Mouse (Mus musculus) cerebral cortex, adult 2 months (tissue): ENCODE measurements around the gene 9130230L23Rik.

Experiments
- WGBS: fragments of 180-500 bp; shearing (Covaris S2); methylation state at CpG from one replicate; pipeline ENCODE4 v1.1.7; 2018; 5-methylcytosine and 5-hydroxymethylcytosine counted together

Gene 9130230L23Rik

GRCm38 (mm10) chr5:65954130-65955080 is 49.7 kb downstream of the 9130230L23Rik start:
- 94% methylated on average over 16 of the region's 16 CpGs for WGBS

DNA sequence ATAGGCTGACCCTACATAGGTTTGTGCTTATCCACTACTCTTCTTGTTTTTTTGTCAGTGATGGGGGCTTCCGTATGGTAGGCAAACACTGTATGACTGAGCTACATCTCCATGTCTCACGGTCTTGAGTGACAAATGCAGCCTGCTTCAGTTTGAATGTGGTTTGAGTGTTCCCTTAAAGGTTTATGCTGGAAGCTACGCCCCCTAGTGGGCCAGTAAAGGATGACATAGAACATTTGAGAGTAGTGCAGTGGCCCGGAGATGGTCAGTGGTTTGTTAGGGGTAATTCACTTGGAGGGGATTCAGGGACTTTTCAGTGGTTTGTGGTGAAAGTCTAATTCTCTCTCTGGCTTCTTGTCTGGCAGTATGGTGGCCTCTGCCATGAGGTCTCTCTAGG is 52.6 kb downstream of the 9130230L23Rik start:
- WGBS = 81% methylated on average over 4 of the region's 4 CpGs

DNA sequence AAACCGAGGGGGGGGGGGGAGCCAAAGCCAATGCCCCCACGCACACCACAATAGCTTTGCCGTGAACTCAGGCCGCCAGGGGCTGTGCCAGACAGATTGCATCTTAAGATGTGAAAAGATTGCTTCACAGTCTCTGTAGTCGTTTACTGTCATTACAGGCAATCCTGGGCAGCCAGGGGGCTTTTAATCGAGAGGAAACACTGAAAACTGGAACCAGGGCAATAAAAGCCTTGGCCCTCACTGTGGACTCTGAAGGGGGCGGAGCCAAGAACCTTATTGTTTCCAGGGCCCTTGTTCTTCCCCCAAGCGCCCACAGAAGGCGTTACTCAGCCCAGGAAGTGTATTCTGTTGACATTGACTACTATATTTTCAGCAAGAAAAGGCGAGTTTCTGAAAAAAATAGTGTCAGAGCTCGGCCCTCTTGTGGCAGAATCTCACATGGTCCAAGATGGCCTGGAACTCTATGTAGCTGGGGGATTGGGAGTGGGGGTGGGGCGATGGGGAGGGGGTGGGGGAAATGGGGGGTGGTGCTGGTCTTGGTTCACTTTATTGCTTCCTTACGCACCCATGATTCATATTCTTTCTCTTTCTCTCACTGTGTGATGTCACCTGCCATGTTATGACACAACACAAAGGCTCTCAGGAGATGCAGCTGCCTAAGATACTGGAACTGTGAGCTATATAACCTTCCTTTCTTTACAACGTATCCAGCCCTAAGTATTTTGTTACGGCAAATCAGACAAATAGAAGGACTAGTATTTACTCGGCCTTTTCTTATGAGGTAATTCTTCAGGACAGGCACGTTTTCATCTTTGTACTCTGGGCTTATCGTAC is 53.2 kb downstream of the 9130230L23Rik start:
- WGBS = 48% methylated on average over 18 of the region's 18 CpGs

GRCm38 (mm10) chr5:65950236-65950635 is 53.8 kb downstream of the 9130230L23Rik start:
- WGBS = 26% methylated on average over 6 of the region's 6 CpGs

- WGBS = 60% methylated on average over 3 of the region's 3 CpGs
Measured at GRCm38 (mm10) chr5:65949822-65950221, 54.3 kb downstream of the 9130230L23Rik start.

- WGBS = 79% methylated on average over 4 of the region's 4 CpGs
Measured at GRCm38 (mm10) chr5:65941145-65941544, 62.9 kb downstream of the 9130230L23Rik start.

DNA sequence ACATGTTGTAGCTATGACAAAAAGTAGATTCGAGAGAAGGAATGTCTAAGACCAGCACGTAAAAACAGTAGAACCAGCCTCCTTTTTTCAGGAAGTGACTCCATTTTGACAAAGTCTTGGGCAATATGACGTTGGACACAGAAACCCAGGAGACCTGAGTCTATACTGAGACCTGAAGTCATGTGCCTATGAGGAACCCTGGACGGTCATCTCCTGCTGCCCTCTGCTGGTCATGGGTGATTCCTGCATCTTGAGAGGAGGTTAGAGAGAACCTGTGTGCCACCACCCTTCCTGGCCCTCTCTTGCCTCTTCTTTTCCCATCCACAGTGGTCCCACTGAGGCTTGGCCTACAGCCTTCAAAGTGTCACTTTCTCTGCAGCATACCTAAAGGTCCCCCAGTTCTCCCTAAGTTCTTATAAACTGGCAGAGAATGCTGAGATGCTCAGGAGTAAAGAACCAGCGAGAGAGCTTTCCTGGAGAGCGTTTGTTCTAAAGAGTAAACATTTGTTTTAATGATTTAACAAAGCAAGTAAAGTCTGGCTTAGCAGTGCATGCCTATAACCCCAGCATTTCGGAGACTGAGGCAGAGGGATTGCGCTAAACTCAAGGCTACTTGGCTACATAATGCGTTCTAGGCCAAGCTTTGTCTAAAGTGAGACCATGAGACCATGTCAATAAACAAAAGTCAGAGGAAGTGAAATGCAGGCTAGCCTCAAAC is 65.9 kb downstream of the 9130230L23Rik start:
- 63% methylated on average over 9 of the region's 9 CpGs for WGBS

GRCm38 (mm10) chr5:65937011-65937726 is 66.9 kb downstream of the 9130230L23Rik start:
- 74% methylated on average over 11 of the region's 11 CpGs for WGBS

- 92% methylated on average over 5 of the region's 5 CpGs for WGBS
Measured at GRCm38 (mm10) chr5:65934783-65935182, 69.3 kb downstream of the 9130230L23Rik start, which contains the start of gene Chrna9. Gene Chrna9, plus strand, starts transcription at chr5:65934921.

GRCm38 (mm10) chr5:65933764-65934163 is 70.3 kb downstream of the 9130230L23Rik start:
- 94% methylated on average over 2 of the region's 2 CpGs for WGBS

DNA sequence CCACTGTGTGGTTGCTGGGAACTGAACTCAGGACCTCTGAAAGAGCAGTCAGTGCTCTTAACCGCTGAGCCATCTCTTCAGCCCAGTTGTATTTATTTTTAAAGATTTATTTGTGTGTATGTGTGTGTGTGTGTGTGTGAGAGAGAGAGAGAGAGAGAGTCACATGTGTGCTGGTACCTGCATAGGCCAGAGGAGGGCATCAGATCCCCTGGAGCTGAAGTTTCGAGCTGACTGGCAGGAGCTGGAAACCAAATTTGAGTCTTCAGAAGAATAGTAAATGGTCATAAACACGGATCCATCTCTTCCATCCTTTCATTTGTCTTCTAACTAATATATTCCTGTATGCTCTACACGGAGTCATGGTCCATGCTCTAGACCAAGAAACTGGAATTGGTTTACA is 70.8 kb downstream of the 9130230L23Rik start:
- WGBS = 93% methylated on average over 4 of the region's 4 CpGs

DNA sequence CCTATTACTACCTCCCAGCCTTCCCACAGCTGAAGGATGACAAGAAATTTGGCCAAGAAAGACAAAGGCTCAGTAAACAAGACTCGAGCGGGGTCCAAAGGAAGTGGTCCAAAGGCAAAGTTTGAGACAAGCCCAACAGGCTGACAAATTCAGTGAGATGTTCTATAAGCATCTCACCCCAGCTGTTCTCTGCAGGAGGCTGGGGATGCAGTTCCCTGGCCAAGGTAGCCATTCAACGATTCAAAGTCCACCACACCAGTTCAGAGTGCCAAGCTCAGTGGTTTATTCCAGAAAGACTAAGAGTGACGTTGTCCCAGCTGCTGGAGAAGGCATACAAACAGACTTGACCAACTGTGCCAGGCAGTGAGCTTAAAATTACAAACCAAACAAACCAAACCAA is 73.9 kb downstream of the 9130230L23Rik start:
- 64% methylated on average over 4 of the region's 4 CpGs for WGBS
